Mouse (Mus musculus): ENCODE results near the gene Ruvbl2.
"Not testable (repeated sequence)": the region's sequence is repeated elsewhere in the genome, so short reads cannot be mapped to it uniquely, and the experiment has no call there.

The Ruvbl2 gene

DNA sequence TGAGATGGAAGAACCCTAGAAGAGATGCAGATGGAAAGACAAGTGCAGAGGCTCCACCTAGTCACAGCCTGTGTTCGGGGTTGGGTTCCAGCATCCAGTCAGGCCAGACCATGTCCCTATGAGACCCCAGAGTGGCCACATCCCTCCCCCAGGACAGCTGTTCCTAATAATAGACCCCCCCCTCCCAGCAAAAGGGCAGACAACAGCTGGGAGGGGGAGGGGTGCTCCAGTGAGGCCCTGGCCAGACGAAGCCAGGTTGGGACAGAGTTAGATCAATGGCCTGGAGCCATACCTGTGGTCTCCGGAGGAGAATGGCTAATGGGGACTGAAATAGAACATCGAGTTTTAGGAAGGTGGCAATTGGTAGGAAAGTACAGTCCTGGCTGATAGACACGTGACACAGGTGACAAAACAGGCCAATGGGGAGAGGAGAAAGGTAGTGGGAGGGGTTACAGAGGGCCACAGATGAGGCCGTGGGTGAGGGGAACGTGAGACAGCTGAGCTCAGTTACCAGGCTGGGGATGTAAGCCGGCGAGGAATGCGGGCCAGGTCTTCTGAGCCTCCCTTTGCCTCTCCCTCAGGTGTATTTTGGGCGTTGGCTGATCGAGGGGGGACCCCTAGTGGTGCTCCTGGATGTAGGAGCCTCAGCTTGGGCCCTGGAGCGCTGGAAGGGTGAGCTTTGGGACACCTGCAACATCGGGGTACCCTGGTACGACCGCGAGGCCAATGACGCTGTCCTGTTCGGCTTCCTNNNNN, at the start of gene Ruvbl2:
Gene Ruvbl2 (minus strand): TSS at position 576 of the 756 bp plus-strand sequence.
- no peak for DNase-seq

DNA sequence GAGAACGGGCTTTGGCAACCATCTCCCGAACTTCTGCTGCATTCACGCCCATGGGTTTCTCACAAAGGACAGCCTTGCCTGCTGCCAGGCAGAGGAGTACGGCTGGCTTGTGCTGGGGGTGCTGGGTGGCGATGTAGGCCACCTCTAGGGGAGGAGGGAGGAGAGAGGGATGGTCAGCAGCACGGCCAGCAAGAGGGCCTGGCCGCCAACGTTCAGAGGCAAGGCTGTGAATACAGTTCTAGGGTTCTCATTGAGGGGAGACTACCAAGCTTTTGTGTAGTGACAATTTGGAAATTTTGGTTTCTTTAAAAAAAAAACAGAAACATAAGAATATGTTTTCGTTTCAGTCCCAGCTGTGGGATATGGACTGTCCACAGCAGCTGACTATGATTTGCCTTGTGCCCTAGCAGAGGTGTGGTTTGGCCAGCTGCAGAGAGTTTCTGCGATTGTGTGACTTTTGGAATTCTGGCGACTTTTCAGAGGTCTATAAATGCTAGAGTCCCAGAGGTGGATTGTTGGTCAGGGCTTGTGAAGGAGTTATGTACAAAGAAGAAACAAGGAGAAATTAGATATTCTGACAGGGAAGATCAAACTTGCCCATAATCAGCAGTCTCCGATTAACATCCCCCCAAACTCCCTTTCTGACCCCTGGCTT, 49.0 kb upstream of the Ruvbl2 start, which contains the start of gene Gm45808:
Gene Gm45808 (minus strand): TSS at position 51 of the 655 bp plus-strand sequence.
- no peak for DNase-seq

DNA sequence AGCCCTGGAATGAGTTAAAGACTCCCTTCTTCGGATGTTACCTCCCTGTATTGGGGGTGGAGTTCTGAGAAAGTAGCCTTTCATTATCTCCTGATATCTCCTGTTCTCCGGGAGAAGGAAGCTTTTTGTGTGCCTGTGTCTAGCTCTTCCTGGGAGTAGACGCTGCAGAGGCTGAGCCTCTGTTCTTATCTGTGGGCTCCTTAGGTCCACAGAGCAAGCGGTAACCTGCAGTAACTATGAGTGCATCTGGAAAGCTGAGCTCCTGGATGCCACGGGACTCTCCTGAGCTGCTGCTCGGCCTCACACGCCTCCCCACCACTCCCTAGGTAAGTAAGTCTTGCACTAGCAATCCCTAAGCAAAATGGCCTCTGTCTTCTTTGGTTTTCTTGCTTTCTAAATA, 48.3 kb upstream of the Ruvbl2 start:
- no peak for DNase-seq

DNA sequence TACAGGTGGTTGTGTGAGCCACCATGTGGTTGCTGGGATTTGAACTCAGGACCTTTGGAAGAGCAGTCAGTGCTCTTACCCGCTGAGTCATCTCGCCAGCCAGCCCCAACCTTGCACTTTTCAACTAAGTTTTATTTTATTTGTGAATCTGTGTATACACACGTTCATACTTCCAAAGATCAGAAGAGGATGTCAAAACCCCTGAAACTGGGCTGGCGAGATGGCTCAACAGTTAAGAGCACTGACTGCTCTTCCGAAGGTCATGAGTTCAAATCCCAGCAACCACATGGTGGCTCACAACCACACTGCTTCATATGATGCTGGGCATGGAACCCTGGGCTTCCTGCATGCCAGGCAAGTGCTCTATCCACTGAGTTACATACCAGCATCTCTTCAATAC, 47.1 kb upstream of the Ruvbl2 start:
- DNase-seq, result not testable (repeated sequence)

DNA sequence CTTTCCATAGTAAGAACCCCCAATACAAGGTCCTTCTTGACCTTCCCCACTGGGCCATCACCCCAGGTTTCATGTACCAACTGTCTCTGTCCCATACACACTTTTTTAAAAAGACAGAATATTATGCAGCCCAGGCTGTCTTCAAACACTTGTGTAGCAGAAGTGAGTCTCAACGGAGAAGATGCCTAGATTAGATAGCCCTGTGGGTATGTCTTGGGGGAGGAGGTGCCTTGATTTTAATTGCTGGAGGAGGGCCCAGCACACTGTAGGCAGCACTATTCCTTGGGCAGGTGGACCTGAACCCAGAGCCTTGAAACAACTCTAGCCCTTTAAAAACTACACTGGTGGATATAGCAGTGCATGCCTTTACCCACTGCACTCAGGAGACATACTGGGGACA, 44.3 kb upstream of the Ruvbl2 start:
- DNase-seq, result no peak

DNA sequence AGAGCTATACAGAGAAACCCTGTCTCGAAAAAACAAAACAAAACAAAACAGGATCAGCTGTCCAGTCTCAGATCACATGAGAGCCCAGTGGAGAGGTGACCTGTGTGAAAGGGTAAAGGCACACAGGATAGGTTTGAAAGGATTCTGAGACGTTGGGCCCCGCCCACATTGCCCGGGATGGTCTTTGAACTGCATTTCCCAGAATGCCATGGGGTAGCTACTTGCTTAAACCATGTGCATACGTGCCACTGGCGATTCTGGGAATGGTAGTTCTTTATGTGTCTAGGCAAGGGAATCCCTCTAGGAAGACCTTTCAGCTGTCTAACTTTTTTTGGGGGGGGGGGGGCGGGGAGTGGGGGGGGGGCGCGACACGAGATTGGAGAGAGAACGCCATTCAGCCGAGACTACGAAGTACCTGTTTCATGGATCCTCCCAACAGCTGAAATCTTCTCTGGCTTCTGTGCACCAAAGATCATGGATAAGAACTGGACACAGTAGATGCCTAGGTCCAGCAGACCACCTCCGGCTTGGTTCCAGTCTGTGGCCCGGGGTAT, 43.6 kb upstream of the Ruvbl2 start, which contains the start of gene Tulp2:
Gene Tulp2 (plus strand): TSS at position 504 of the 554 bp plus-strand sequence.
- peak; percentile 48 to 60 for DNase-seq

DNA sequence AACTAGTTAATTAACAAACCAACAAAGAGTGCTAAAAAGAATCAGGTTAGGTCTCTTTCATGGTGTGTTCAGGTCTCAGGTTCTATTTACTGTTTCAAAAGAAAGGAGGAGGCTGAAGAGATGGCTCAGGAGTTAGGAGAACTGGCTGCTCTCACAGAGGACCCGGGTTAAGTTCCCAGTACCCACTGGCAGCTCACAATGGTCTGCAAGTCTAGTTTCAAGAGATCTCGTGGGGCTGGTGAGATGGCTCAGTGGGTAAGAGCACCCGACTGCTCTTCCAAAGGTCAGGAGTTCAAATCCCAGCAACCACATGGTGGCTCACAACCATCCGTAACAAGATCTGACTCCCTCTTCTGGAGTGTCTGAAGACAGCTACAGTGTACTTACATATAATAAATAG, 42.4 kb upstream of the Ruvbl2 start:
- not testable (repeated sequence) for DNase-seq

DNA sequence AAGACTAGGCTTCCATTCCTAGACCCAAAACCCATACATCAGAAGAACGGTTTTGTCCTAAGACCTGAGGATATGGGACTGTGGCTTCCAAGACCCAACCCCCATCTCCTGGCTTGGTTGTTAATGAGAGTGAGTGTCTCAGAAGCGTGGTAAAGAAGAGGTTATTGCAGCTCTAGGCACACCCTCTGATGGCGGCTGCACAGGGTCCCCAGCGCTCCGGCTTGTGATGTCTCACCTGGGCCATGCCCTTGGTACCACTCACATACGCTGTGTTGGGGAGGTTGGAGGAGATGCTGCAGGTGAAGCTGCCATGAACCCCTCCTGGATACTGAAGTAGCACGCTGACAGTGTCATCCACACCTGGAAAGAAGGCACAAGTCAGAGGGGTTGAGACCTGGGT, 40.9 kb upstream of the Ruvbl2 start:
- DNase-seq, result no peak

DNA sequence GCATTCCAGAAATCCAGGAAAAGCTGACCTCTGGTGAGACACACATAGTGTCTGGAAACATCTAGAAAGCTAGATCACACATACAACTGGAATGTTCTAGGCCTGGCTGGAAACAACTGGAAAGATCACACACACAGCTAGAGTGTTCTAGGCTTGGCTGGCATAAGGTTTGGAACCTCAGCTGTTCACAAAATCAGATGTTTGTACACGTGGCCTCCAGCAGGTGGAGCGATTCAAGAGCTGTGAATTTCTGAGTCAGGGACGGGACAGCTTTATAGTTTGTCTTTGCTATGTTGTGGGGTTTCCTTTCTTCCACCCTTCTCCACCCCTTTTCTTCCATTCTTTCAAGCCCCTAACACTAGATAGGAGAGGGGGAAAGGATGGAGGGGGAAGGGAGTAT, 39.1 kb upstream of the Ruvbl2 start:
- DNase-seq, result no peak

DNA sequence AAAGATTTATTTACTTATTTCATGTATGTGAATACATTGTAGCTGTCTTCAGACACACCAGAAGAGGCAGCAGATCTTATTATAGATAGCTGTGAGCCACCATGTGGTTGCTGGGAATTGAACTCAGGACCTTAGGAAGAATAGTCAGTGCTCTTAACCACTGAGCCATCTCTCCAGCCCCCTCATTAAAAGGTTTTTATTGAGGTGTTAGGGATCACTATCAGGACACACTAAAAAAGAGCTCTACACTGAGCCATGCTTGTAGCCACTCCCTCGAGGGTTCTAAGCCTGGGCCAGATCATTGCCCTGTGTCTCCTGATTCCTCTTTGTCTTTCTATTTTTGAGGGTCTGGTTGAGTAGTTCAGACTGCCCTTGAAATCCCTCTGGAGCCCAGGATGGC, 38.6 kb upstream of the Ruvbl2 start:
- no peak for DNase-seq

DNA sequence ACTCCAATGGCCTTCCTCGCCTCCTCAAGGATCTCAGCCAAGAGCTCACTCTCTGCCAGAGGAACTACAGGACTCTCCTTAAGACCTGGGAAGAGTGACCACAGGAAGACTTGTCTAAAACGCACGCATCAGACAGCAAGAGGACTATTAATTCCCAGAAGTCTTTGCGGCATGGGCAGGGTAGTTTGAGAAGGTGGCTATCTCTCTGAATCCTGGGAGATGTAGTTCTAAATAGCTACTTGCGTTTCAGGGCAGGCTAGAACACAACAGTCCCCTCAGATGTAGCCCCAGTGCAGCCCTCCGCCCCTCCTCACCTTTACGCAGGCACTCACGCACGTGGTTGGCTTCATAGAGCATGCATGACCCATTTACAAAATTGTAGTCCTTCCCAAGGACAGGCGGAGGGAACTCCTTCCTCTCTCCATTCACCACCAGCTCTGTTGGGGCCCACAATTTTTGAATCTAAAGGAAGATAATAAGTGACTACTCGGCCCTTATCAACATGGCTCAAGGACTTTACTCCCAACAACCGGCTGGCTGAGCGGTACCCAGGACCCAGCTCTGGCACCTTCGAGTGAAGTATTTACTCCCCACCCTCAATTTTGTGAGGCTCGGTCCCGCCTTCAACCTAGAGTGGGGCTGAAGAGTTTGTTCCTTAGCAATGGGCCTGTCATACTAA, 37.5 kb upstream of the Ruvbl2 start:
- DNase-seq, result no peak

DNA sequence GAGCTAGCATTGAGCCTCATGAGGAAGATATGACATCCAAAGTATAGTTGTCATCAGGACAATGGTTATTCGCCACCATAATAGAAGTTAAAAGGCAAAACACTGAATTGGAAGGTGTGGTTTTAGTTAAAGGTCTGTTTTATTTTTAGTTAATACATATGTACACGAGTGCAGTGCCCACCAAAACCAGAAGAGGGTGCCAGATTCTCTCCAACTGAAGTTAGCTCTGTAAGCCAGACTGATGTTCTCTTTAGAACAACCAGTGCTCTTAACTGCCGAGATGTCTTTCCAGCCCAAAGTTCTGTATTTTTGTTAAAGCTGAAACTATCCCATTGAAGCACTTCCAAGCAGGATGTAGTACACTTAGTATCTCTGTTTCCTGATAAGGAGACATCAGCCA, 33.0 kb upstream of the Ruvbl2 start:
- DNase-seq, result no peak

DNA sequence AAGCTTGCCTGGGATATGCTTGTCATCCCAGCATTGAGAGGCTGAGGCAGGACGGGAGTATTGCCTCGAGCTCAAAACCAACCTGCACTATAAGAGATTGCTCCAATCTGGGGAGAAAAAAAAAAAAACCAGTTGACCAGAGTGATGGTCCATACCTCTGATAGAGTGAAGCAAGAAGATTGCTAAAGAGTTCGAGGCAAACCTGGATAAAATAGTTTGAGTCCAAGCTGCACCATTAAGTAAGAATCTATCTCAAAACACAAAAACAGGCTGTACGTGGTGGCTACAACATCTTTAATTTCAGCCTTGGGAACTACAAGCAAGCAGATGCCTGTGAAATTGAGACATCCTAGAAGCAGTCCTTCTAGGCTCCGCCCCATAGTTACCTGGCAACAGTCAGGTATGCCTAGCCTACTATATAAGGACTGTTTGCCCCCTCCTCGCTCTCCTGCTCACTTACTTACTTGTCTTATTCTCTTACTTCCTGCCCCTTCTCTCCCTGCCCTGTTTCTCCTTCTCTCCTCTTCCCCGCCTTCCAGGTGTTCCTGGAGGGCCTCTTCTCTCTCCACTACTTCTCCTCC, 29.3 kb upstream of the Ruvbl2 start:
- DNase-seq, result no peak

DNA sequence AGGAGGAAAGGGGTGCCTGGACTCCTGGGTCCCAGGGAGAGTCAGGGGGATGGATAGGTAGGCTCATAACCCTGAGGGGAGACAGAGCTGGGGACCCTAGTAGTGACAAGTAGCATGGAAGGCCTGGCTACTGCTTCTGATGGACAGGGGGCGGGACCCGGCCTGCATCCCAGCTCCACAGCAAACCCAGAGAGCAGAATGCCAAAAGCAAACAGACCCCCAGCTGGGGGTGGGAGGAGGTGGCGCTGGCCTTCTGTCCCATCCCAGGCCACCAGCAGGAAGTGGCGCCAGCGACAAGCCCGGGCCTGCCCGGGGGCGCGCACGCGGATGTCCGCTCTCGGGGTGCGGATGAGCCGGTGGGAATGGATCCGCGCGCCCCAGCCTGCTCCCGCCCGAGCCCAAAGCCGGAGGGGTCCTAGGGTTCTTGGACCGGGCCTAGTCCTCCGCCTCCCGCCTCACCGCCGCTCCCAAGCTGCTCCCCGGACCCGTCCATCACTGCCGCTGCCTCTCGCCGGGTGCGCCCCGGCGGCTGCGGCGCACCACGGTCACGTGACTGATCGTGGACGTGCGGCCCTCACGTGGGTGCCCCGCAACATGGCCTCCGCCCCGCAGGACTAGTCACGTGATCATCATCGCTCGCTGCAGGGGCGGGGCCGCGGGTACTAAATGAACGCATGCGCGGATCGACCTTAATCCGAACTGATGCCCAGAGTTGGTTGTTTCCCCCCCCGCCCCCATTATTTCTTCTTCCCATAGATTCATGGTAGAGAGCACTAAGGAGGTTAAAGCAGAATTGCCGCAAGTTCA, 28.6 kb upstream of the Ruvbl2 start, which contains the start of gene Bax:
Gene Bax (minus strand): TSS at position 616 of the 807 bp plus-strand sequence.
- DNase-seq, result peak; percentile 81 to 86

DNA sequence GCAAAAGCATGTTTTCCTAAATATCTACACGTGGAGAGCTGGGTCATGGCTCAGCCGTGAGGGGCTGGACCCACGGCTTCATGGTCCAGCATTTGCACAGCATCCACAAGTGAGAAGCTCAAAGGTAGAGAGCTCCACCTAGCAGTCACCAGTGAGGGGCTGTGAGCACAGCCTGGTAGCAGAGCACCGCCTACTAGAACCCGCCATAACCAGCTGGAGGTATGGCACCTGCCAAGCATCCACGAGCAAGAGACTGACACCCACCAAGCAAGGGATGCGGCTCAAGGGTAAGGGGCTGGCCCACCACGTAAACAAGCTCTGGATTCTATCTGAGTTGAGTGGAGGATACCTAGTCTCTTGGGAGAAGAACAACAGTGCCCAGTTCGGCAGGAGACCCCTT, 27.7 kb upstream of the Ruvbl2 start:
- peak in 1 of 2 experiments; percentile 35 for DNase-seq

DNA sequence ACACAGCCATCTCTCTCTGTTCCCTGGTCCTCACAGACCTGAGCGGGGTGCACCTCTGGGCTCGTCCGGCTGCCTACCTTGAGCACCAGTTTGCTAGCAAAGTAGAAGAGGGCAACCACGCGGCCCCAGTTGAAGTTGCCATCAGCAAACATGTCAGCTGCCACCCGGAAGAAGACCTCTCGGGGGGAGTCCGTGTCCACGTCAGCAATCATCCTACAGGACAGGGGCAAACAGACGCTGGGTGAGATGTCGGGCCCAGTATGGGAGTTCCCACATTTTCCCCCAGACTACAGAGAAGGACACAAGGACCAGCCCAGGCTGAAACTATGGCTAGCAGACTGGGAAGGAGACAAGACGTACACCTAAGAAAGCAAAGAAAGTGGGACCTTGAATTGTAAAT, 27.2 kb upstream of the Ruvbl2 start:
- no peak for DNase-seq

DNA sequence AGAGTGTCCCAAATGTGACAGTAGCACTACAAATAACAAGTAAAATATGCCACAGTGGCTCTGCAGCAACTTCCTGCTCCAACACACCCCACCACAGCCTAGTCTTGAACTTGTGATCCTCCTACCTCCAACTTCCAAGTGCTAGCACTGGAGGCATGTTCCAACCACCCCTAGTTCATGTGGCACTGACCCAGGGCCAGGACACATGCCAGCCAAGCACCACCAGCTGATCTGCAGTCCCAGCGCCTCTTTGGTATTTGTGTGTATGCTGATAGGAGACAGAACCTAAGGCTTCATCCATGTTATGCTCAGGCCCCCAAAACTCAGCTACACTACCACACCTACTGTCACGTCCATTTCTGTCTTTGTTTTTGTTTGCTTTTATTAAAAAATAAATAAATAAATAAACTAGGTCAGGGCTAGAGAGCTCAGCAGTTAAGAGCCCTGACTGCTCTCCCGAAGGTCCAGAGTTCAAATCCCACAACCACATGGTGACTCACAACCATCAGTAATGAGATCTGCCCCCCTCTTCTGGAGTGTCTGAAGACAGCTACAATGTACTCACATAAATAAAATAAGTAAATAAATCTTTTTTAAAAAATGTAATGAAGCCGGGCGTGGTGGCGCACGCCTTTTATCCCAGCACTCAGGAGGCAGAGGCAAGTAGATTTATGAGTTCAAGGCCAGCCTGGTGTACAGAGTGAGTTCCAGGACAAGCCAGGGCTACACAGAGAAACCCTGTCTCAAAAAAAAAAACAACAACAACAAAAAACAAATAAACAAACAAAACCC, 26.3 kb upstream of the Ruvbl2 start:
- no peak for DNase-seq

DNA sequence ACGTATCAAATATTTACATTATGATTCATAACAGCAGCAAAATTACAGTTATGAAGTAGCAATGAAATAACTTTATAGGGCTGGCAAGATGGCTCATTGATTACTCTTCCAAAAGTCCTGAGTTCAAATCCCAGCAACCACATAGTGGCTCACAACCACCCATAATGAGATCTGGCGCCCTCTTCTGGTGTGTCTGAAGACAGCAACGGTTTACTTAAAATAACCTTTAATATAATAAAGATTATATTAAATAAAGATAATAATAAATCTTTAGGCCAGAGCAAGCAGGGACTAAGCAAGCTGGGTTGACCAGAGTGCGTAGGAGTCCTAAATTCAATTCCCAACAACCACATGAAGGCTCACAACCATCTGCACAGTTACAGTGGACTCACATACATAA, 25.0 kb upstream of the Ruvbl2 start:
- not testable (repeated sequence) for DNase-seq

DNA sequence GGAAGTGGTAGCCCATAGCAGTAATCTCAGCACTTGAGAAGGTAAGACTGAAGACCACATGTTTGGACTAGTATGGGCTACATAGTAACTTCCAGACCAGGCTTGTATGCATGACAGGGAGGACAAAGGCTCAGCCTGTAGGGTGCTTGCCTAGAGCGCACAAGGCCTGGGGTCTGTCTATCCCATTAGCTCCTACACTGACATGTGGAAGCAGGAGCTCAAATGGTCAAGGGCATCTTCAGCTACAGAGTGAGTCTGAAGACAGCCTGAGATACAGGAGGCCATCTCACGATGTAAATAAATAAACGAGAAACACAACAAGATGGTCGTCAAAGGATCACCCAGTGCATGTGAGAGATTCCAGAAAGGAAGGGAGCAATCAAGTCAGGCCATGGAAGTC, 24.4 kb upstream of the Ruvbl2 start:
- no peak for DNase-seq

DNA sequence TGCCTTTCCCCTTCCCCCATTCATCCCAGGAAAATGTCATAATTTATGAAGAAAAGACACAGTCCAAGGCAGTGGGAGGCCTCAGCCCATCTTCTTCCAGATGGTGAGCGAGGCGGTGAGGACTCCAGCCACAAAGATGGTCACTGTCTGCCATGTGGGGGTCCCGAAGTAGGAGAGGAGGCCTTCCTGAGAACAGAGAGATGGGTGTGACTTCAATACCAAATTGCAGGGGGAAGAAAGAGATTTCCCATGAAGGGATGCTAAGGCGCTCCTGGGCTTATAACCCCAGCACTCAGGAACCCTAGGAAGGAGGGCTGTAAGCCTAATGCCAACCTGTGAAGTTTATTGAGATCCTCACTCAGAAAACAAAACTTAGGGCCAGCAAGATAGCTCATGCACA, 23.9 kb upstream of the Ruvbl2 start:
- no peak for DNase-seq

DNA sequence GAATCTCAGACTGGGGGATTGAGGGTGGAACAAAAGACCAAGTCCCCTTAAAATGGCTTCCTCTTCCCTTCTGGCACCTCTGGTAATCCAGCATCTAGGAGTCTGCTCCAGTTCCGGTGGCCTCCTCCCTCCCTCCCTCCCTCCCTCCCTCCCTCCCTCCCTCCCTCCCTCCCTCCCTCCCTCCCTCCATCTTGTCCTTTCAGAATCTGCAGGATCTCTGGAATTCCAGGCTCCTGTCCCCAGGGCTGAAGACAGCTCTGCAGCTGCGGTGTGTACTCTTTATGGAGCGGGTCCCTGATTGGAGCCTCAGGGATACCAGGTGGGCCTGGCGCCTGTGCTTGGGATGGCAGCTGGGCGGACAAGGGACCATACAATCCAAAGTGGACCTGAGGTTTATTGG, 23.4 kb upstream of the Ruvbl2 start:
- DNase-seq, result no peak

Measured in thymus, adult 18-20 months (tissue).